Mouse (Mus musculus): ENCODE results near the gene Ryr2. TPM values are rescaled to one million over a fixed set of nuclear protein-coding genes. Genes with fewer than 3 reads are reported as not detected.

The Ryr2 gene
- total and polyA plus RNA-seq, 3 experiments: 0.11 to 0.13 TPM; not detected in 1

- no peak for DNase-seq (ENCODE audit: extremely low read depth)
- no peak overlapping the region for H3K4me3 ChIP-seq (replicated peaks in 1 of 3; ENCODE audit: low read depth in 2 of 3, low read length in 2 of 3, poor library complexity in 1 of 3)
- no peaks in the 10 kb centered on the region for H3K27me3 ChIP-seq (replicated peaks)
- H3K4me1 ChIP-seq (ENCODE audit: control insufficient read depth in 1 of 2, insufficient read depth in 2 of 2): no peaks in the 10 kb centered on the region
- H3K4me2 ChIP-seq (ENCODE audit: insufficient read depth, low read depth, poor library complexity, severe bottlenecking): no peak overlapping the region
- H3K9ac ChIP-seq (ENCODE audit: insufficient read depth, low read depth): no peak overlapping the region
- dilution Hi-C loops (cut with MboI; ENCODE audit: extremely low pct_ligation_motif_present, extremely low pct_unique_long_range_greater_than_20kb, low sequenced_read_pairs): no loop called here
- no peaks in the 10 kb centered on the region for H3K79me2 ChIP-seq (replicated peaks; ENCODE audit: control insufficient read depth, extremely low read depth, insufficient read depth, poor library complexity, severe bottlenecking)
- in situ Hi-C loops (cut with MboI; ENCODE audit: low pct_ligation_motif_present, low pct_unique_long_range_greater_than_20kb, low sequenced_read_pairs): no loop called here
- H3K27ac ChIP-seq (ENCODE audit: insufficient read depth, low read depth): no peak overlapping the region
- no peaks in the 10 kb centered on the region for H3K36me3 ChIP-seq (replicated peaks in 1 of 2; ENCODE audit: control insufficient read depth in 1 of 2, insufficient read depth in 1 of 2, low read length in 1 of 2)
- no peaks in the 10 kb centered on the region for H3K9me3 ChIP-seq (replicated peaks; ENCODE audit: low read length)
- TF ChIP-seq E2F4 (IDR thresholded peaks at IDR 0.05; ENCODE audit: insufficient replicate concordance, low read depth, low read length) (no peak), NELFE (IDR thresholded peaks at IDR 0.05; ENCODE audit: low read depth, low read length) (no peak), CHD2 (IDR thresholded peaks at IDR 0.05; ENCODE audit: low read length) (no peak)
Observed at GRCm38 (mm10) chr13:11999851-12000250, 106.9 kb downstream of the Ryr2 start.

GRCm38 (mm10) chr13:11997366-11997765, 109.4 kb downstream of the Ryr2 start:
- in situ Hi-C loops (cut with MboI; ENCODE audit: low pct_ligation_motif_present, low pct_unique_long_range_greater_than_20kb, low sequenced_read_pairs) (no loop called here), dilution Hi-C loops (cut with MboI; ENCODE audit: extremely low pct_ligation_motif_present, extremely low pct_unique_long_range_greater_than_20kb, low sequenced_read_pairs) (no loop called here)
- H3K4me2 ChIP-seq (ENCODE audit: insufficient read depth, low read depth, poor library complexity, severe bottlenecking): no peak overlapping the region
- H3K9me3 ChIP-seq (replicated peaks; ENCODE audit: low read length): no peaks in the 10 kb centered on the region
- no peaks in the 10 kb centered on the region for H3K27me3 ChIP-seq (replicated peaks)
- H3K9ac ChIP-seq (ENCODE audit: insufficient read depth, low read depth): no peak overlapping the region
- no peaks in the 10 kb centered on the region for H3K36me3 ChIP-seq (replicated peaks in 1 of 2; ENCODE audit: control insufficient read depth in 1 of 2, insufficient read depth in 1 of 2, low read length in 1 of 2)
- H3K4me1 ChIP-seq (ENCODE audit: control insufficient read depth in 1 of 2, insufficient read depth in 2 of 2): no peaks in the 10 kb centered on the region
- TF ChIP-seq MEF2A (IDR thresholded peaks at IDR 0.05; ENCODE audit: borderline replicate concordance, low read depth, low read length): no peak
- TF ChIP-seq CHD2 (IDR thresholded peaks at IDR 0.05; ENCODE audit: low read length): no peak
- no peak for TF ChIP-seq MAX (IDR thresholded peaks at IDR 0.05; ENCODE audit: low read length)
- TF ChIP-seq JUN (IDR thresholded peaks at IDR 0.05; ENCODE audit: insufficient read depth, low read depth, low read length): no peak
- TF ChIP-seq MXI1 (IDR thresholded peaks at IDR 0.05; ENCODE audit: low read depth, low read length): no peak
- no peak for TF ChIP-seq IRF4 (IDR thresholded peaks at IDR 0.05; ENCODE audit: low read depth, low read length)
- no peak for TF ChIP-seq SIN3A (IDR thresholded peaks at IDR 0.05; ENCODE audit: low read length)
- no peak for TF ChIP-seq CHD1 (IDR thresholded peaks at IDR 0.05; ENCODE audit: low read depth, low read length)
- TF ChIP-seq ELF1 (IDR thresholded peaks at IDR 0.05; ENCODE audit: low read depth, low read length): no peak
- no peaks in the 10 kb centered on the region for H3K79me2 ChIP-seq (replicated peaks; ENCODE audit: control insufficient read depth, extremely low read depth, insufficient read depth, poor library complexity, severe bottlenecking)
- DNase-seq (ENCODE audit: extremely low read depth): no peak
- no peak overlapping the region for H3K27ac ChIP-seq (ENCODE audit: insufficient read depth, low read depth)
- no peak overlapping the region for H3K4me3 ChIP-seq (replicated peaks in 1 of 3; ENCODE audit: low read depth in 2 of 3, low read length in 2 of 3, poor library complexity in 1 of 3)

GRCm38 (mm10) chr13:11987556-11987955, 119.2 kb downstream of the Ryr2 start:
- Histone ChIP-seq H3K79me2 (replicated peaks; ENCODE audit: control insufficient read depth, extremely low read depth, insufficient read depth, poor library complexity, severe bottlenecking) (no peaks in the 10 kb centered on the region), H3K27ac (ENCODE audit: insufficient read depth, low read depth) (no peak overlapping the region), H3K9me3 (replicated peaks; ENCODE audit: low read length) (no peaks in the 10 kb centered on the region), H3K9ac (ENCODE audit: insufficient read depth, low read depth) (no peak overlapping the region), H3K36me3 (replicated peaks in 1 of 2; ENCODE audit: control insufficient read depth in 1 of 2, insufficient read depth in 1 of 2, low read length in 1 of 2) (no peaks in the 10 kb centered on the region), H3K27me3 (replicated peaks) (no peaks in the 10 kb centered on the region), H3K4me2 (ENCODE audit: insufficient read depth, low read depth, poor library complexity, severe bottlenecking) (no peak overlapping the region), H3K4me1 (ENCODE audit: control insufficient read depth in 1 of 2, insufficient read depth in 2 of 2) (no peaks in the 10 kb centered on the region), H3K4me3 (replicated peaks in 1 of 3; ENCODE audit: low read depth in 2 of 3, low read length in 2 of 3, poor library complexity in 1 of 3) (no peak overlapping the region)
- dilution Hi-C loops (cut with MboI; ENCODE audit: extremely low pct_ligation_motif_present, extremely low pct_unique_long_range_greater_than_20kb, low sequenced_read_pairs): no loop called here
- DNase-seq (ENCODE audit: extremely low read depth): no peak
- in situ Hi-C loops (cut with MboI; ENCODE audit: low pct_ligation_motif_present, low pct_unique_long_range_greater_than_20kb, low sequenced_read_pairs): no loop called here
- no peak for TF ChIP-seq EP300 (IDR thresholded peaks at IDR 0.05; ENCODE audit: low read length)
- TF ChIP-seq BHLHE40 (IDR thresholded peaks at IDR 0.05; ENCODE audit: low read depth, low read length): no peak
- no peak for TF ChIP-seq ZKSCAN1 (IDR thresholded peaks at IDR 0.05; ENCODE audit: borderline replicate concordance, low read depth, low read length)
- TF ChIP-seq MAZ (IDR thresholded peaks at IDR 0.05; ENCODE audit: low read depth, low read length): no peak

All from CH12.LX (cell line).